Mouse (Mus musculus) retina, postnatal 7 days (tissue): ENCODE measurements around the gene Arfgef2.
A peak's percentile ranks its signal among the peaks of the same experiment; 100 is the strongest.

Experiments used
- DNase-seq: peaks from one replicate; pipeline ENCODE4 v3.0.0-alpha.2; 2012; ENCODE audit warnings: low read depth, low spot score

Arfgef2 gene

GRCm38 (mm10) chr2:166905711-166906522, 100.5 kb downstream of the Arfgef2 start, which contains the start of gene Cse1l:
Cse1l (plus strand) TSS chr2:166906040.
- peak; percentile 96 for DNase-seq

- no peak for DNase-seq
Observed at GRCm38 (mm10) chr2:166906523-166907182, 101.3 kb downstream of the Arfgef2 start.

GRCm38 (mm10) chr2:166909729-166910128, 104.3 kb downstream of the Arfgef2 start:
- DNase-seq: no peak

GRCm38 (mm10) chr2:166910536-166910935, 105.1 kb downstream of the Arfgef2 start:
- no peak for DNase-seq

- DNase-seq: no peak
Observed at GRCm38 (mm10) chr2:166923971-166924370, 118.6 kb downstream of the Arfgef2 start.

GRCm38 (mm10) chr2:166933943-166934342, 128.6 kb downstream of the Arfgef2 start:
- no peak for DNase-seq

GRCm38 (mm10) chr2:166934416-166934815, 129.0 kb downstream of the Arfgef2 start:
- DNase-seq: no peak

- DNase-seq: no peak
Observed at GRCm38 (mm10) chr2:166935582-166935981, 130.2 kb downstream of the Arfgef2 start.

- DNase-seq: no peak
Observed at GRCm38 (mm10) chr2:166936166-166936565, 130.8 kb downstream of the Arfgef2 start.

- DNase-seq: no peak
Observed at GRCm38 (mm10) chr2:166943146-166943545, 137.8 kb downstream of the Arfgef2 start.

- no peak for DNase-seq
Observed at GRCm38 (mm10) chr2:166944346-166944745, 139.0 kb downstream of the Arfgef2 start.

GRCm38 (mm10) chr2:166945456-166945855, 140.1 kb downstream of the Arfgef2 start:
- no peak for DNase-seq
